Mouse (Mus musculus) megakaryocyte, adult 5-6 weeks (primary cell): ENCODE data around the gene Madd. TPM values are rescaled to one million over a fixed set of nuclear protein-coding genes. Genes with fewer than 3 reads are reported as not detected.
"Not testable (repeated sequence)": the region's sequence is repeated elsewhere in the genome, so short reads cannot be mapped to it uniquely, and the experiment has no call there.

Source experiments
- ATAC-seq: 2 replicates; pipeline ENCODE4 v1.8.0; 2016; ENCODE audit warnings: mild to moderate bottlenecking, inconsistent platforms; ENCODE audit not compliant: poor library complexity, severe bottlenecking
- total RNA-seq, 2 experiments: library from RNA; stranded (forward) in 1 of 2; stranded (reverse) in 1 of 2; fragments of 153-499, 151-499 nt in 1 of 2; fragments of 221-1000, 200-1000 nt in 1 of 2; gene quantifications; 2 replicates each; pipeline versions ENCODE4 v1.2.3 to v1.2.4; 2015 to 2017

The Madd gene
- total RNA-seq, 2 experiments from 2014 or later: 35.4 to 78.7 TPM

- no peak for ATAC-seq
Observed at GRCm38 (mm10) chr2:91130126-91130525, 53.5 kb downstream of the Madd start.

GRCm38 (mm10) chr2:91128761-91129160 is 54.9 kb downstream of the Madd start:
- ATAC-seq: no peak

GRCm38 (mm10) chr2:91125101-91125500 is 58.5 kb downstream of the Madd start:
- no peak for ATAC-seq

- ATAC-seq: no peak
Observed at GRCm38 (mm10) chr2:91123521-91123920, 60.1 kb downstream of the Madd start.

- no peak for ATAC-seq
Observed at GRCm38 (mm10) chr2:91121497-91121896, 62.1 kb downstream of the Madd start.

- no peak for ATAC-seq
Observed at GRCm38 (mm10) chr2:91121011-91121410, 62.6 kb downstream of the Madd start.

- ATAC-seq: no peak
Observed at GRCm38 (mm10) chr2:91120261-91120671, 63.4 kb downstream of the Madd start.

- no peak for ATAC-seq
Observed at GRCm38 (mm10) chr2:91119551-91119950, 64.1 kb downstream of the Madd start.

- ATAC-seq: 0 out of 2 replicates have a peak, but pooled peaks have one; percentile 2
Observed at GRCm38 (mm10) chr2:91119061-91119460, 64.6 kb downstream of the Madd start.

- ATAC-seq: no peak
Observed at GRCm38 (mm10) chr2:91118647-91119046, 65.0 kb downstream of the Madd start.

- no peak for ATAC-seq
Observed at GRCm38 (mm10) chr2:91117585-91118275, 65.9 kb downstream of the Madd start, which contains the start of gene Mybpc3. Mybpc3 (plus strand) TSS chr2:91118144.

- no peak for ATAC-seq
Observed at GRCm38 (mm10) chr2:91116842-91117241, 66.8 kb downstream of the Madd start.

GRCm38 (mm10) chr2:91115578-91115970 is 68.1 kb downstream of the Madd start:
- no peak for ATAC-seq

GRCm38 (mm10) chr2:91114781-91115577 is 68.7 kb downstream of the Madd start:
- ATAC-seq: no peak

- no peak for ATAC-seq
Observed at GRCm38 (mm10) chr2:91113852-91114251, 69.8 kb downstream of the Madd start.

GRCm38 (mm10) chr2:91113334-91113733 is 70.3 kb downstream of the Madd start:
- peak; percentile 53 for ATAC-seq

GRCm38 (mm10) chr2:91112491-91112890 is 71.1 kb downstream of the Madd start:
- ATAC-seq: no peak

GRCm38 (mm10) chr2:91111832-91112231 is 71.8 kb downstream of the Madd start:
- ATAC-seq: not testable (repeated sequence)

GRCm38 (mm10) chr2:91110429-91110828 is 73.2 kb downstream of the Madd start:
- no peak for ATAC-seq

GRCm38 (mm10) chr2:91109807-91110385 is 73.7 kb downstream of the Madd start:
- no peak for ATAC-seq

- no peak for ATAC-seq
Observed at GRCm38 (mm10) chr2:91109241-91109640, 74.4 kb downstream of the Madd start.

GRCm38 (mm10) chr2:91108156-91108555 is 75.5 kb downstream of the Madd start:
- no peak for ATAC-seq
